Mouse (Mus musculus) limb, embryonic 10.5 days (tissue): ENCODE measurements around the gene Zfp326. TPM values are rescaled to one million over a fixed set of nuclear protein-coding genes. Genes with fewer than 3 reads are reported as not detected.

Experiments
- DNase-seq: peaks from one replicate; pipeline ENCODE4 v3.0.0-alpha.2; 2017; ENCODE audit warnings: low spot score
- H3K27ac ChIP-seq: fragments of 300-500 bp; sonication (generic); 2 replicates; pipeline ENCODE4 v1.5.1; 2016; ENCODE audit warnings: mild to moderate bottlenecking
- H3K27me3 ChIP-seq: fragments of 300-500 bp; sonication (generic); 2 replicates; pipeline ENCODE4 v1.6.1; 2016; ENCODE audit warnings: low read depth, mild to moderate bottlenecking; ENCODE audit not compliant: poor library complexity, severe bottlenecking
- H3K36me3 ChIP-seq: fragments of 300-500 bp; sonication (generic); 2 replicates; pipeline ENCODE4 v1.6.1; 2016; ENCODE audit warnings: mild to moderate bottlenecking, moderate library complexity
- H3K4me1 ChIP-seq: fragments of 300-500 bp; sonication (generic); 2 replicates; pipeline ENCODE4 v1.6.1; 2016
- H3K4me3 ChIP-seq: fragments of 300-500 bp; sonication (generic); 2 replicates; pipeline ENCODE4 v1.5.1; 2016; ENCODE audit warnings: mild to moderate bottlenecking, moderate library complexity
- H3K9me3 ChIP-seq: fragments of 300-500 bp; sonication (generic); replicated peaks from 2 replicates; pipeline ENCODE4 v1.6.1; 2016; ENCODE audit warnings: mild to moderate bottlenecking
- WGBS: fragments of 180-500 bp; shearing (Covaris S2); methylation state at CpG from one replicate; pipeline ENCODE4 v1.1.7; 2016; 5-methylcytosine and 5-hydroxymethylcytosine counted together
- polyA plus RNA-seq: library from polyadenylated mRNA; unstranded; fragments of >200 nt; fragmentation: Nextera tagmentation; extraction: Ambion mirVana; gene quantifications from 2 replicates; pipeline ENCODE4 v1.2.1, GENCODE M21; 2016

Zfp326 gene
- polyA plus RNA-seq, result 44.0 and 55.8 TPM in 2 replicates

DNA sequence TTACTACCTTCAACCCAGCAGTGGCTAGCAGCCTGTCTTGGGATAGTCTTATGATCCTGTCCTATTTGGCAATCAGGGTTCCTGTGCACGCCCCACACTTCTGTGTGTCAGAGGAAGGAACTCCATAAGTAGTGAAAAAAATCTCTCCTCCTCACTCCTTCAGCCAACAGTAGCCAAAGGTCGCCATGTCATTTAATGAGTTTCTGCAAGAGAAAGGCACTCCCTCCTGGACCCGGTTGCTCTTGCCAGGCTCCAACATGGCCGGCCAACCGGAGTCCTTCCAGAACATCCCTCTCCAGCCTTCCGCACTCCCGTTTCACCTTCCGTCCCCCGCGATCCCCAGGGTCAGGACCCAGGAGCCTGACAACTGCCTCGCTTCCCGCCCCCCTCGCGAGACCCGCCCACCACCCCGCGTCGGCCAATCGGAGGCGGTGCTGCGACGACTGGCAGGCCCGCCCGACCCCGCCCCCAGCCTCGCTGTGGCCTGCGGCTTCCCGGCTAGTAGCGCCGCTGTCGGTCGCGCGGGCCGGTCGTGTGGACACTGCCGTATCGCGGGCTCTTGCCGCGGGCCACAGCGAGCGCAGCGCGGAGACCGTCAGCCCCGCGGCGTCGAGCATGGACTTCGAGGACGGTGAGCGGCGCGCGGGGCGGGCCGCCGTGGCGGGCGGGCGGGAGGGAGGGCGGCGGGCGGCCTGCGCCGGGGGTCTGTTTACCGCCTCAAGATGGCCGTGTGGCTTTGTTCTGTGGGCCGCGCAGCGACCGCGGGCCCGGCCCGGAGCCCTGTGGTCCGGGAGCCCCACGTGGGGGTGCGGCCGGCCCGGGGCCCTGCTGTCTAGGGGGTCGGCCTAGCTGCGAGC lies at the start of gene Zfp326:
TSS of gene Zfp326 (plus strand) at position 498 of the 857 bp plus-strand sequence.
- WGBS, result under 1% methylated on average over 81 of the region's 83 CpGs
- no peaks in the 10 kb centered on the region for H3K27me3 ChIP-seq
- H3K9me3 ChIP-seq, result no peaks in the 10 kb centered on the region
- H3K4me3 ChIP-seq, result peak within 1 kb of the TSS; percentile 97
- H3K4me1 ChIP-seq, result peaks cover 37% of the 10 kb centered on the region
- DNase-seq, result peak; percentile 97
- H3K36me3 ChIP-seq, result peaks cover 18% of the 10 kb centered on the region
- peak within 1 kb of the TSS; percentile 100 for H3K27ac ChIP-seq

GRCm38 (mm10) chr5:105826916-105827510 lies 49.4 kb upstream of the Zfp326 start:
- no peak overlapping the region for H3K4me3 ChIP-seq
- DNase-seq, result no peak
- H3K9me3 ChIP-seq, result no peaks in the 10 kb centered on the region
- no peaks in the 10 kb centered on the region for H3K27me3 ChIP-seq
- WGBS, result 58% methylated on average over 5 of the region's 5 CpGs
- peaks cover 31% of the 10 kb centered on the region for H3K4me1 ChIP-seq
- H3K27ac ChIP-seq, result peak overlapping the region; percentile 61; the same call in 1 of the 2 replicates
- H3K36me3 ChIP-seq, result no peaks in the 10 kb centered on the region

DNA sequence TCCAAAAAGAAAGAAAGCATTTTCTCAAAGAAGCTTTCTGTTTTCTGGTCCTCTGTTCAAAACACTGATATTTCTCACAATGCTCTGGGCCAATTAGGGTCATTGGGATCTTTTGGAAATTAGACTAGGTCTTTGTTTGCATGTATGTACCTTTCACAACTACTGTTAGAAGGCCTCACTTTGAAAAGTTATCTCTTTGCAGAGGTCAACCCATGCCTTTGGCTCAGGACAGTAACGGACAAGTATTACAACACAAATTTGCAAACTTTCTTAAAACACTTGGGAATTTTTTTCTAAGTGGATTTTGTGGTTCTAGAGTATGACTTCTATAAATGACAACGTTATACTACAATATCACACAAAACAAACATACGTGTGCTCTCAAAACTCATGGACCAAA lies 48.3 kb upstream of the Zfp326 start:
- Histone ChIP-seq H3K4me3 (no peak overlapping the region), H3K27me3 (no peaks in the 10 kb centered on the region), H3K4me1 (peaks cover 26% of the 10 kb centered on the region), H3K36me3 (no peaks in the 10 kb centered on the region), H3K27ac (no peak overlapping the region), H3K9me3 (no peaks in the 10 kb centered on the region)
- 98% methylated on average over 3 of the region's 3 CpGs for WGBS
- DNase-seq, result no peak

DNA sequence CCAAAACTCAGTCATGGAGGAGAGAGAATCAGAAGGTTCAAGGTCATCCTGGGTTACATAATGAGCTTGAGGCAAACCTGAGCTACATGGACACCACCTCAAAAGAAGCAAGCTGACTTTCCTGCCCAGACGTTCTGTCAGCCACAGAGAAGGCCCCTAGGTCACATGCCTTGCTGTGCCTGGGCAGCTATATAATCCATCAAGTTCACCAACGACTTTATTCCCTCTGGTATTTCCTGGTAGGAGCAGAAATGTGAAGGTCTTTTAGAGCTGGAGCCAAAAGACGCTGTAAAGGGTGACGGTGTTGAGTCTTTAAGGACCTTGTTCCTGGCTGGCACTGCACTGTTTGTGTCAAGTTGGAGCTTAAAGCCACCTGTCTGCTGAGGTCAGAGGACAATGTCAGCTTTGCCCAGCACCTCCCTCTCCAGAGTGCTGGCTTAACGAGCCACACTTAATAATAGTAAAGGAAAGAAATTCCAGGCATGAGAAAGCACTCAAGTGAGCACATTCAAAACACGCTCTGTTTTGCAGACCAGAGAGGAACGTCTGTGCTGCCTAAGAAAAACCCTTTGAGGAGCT lies 47.3 kb upstream of the Zfp326 start:
- peaks cover 21% of the 10 kb centered on the region for H3K4me1 ChIP-seq
- no peaks in the 10 kb centered on the region for H3K36me3 ChIP-seq
- no peaks in the 10 kb centered on the region for H3K9me3 ChIP-seq
- no peaks in the 10 kb centered on the region for H3K27me3 ChIP-seq
- peak overlapping the region; percentile 44; the same call in 1 of the 2 replicates for H3K27ac ChIP-seq
- no peak overlapping the region for H3K4me3 ChIP-seq
- WGBS, result 28% methylated on average over 7 of the region's 7 CpGs
- no peak for DNase-seq

GRCm38 (mm10) chr5:105832140-105832539 lies 44.2 kb upstream of the Zfp326 start:
- no peak for DNase-seq
- Histone ChIP-seq H3K4me1 (peaks cover 11% of the 10 kb centered on the region), H3K9me3 (no peaks in the 10 kb centered on the region), H3K36me3 (no peaks in the 10 kb centered on the region), H3K27me3 (no peaks in the 10 kb centered on the region), H3K4me3 (no peak overlapping the region), H3K27ac (no peak overlapping the region)
- 80% methylated on average over 7 of the region's 7 CpGs for WGBS

DNA sequence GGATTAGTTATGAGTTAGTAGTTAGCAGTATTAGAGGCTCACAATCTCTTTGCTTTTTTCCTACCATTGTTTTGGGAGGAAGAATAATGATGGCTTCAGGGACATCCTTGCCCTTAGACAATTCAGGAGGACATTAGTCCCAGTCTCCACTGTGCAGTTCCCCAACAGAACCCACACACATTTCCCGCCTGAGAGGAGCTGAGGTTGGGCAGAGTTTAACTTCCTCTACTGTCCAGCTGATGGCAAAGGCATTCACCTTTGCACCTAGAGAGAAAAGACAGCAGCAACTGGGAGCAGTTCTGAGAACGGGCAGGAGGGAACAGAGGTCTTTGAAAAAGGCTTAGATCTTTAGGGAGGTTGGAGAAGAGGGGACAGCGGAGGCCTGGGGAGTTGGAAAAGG lies 42.4 kb upstream of the Zfp326 start:
- Histone ChIP-seq H3K27ac (no peak overlapping the region), H3K4me1 (peaks cover 7% of the 10 kb centered on the region), H3K36me3 (no peaks in the 10 kb centered on the region), H3K4me3 (no peak overlapping the region), H3K9me3 (no peaks in the 10 kb centered on the region), H3K27me3 (no peaks in the 10 kb centered on the region)
- DNase-seq, result no peak
- WGBS, result 78% methylated on average over 3 of the region's 3 CpGs

GRCm38 (mm10) chr5:105836006-105836405 lies 40.4 kb upstream of the Zfp326 start:
- H3K9me3 ChIP-seq, result no peaks in the 10 kb centered on the region
- WGBS, result 85% methylated on average over 9 of the region's 9 CpGs
- H3K4me3 ChIP-seq, result no peak overlapping the region
- no peak for DNase-seq
- H3K36me3 ChIP-seq, result no peaks in the 10 kb centered on the region
- H3K27me3 ChIP-seq, result no peaks in the 10 kb centered on the region
- no peaks in the 10 kb centered on the region for H3K4me1 ChIP-seq
- no peak overlapping the region for H3K27ac ChIP-seq

GRCm38 (mm10) chr5:105839740-105840310 lies 36.5 kb upstream of the Zfp326 start:
- H3K27me3 ChIP-seq, result no peaks in the 10 kb centered on the region
- no peak overlapping the region for H3K27ac ChIP-seq
- H3K9me3 ChIP-seq, result no peaks in the 10 kb centered on the region
- H3K4me3 ChIP-seq, result no peak overlapping the region
- no peak for DNase-seq
- WGBS, result 77% methylated on average over 13 of the region's 13 CpGs
- H3K4me1 ChIP-seq, result no peaks in the 10 kb centered on the region
- no peaks in the 10 kb centered on the region for H3K36me3 ChIP-seq

DNA sequence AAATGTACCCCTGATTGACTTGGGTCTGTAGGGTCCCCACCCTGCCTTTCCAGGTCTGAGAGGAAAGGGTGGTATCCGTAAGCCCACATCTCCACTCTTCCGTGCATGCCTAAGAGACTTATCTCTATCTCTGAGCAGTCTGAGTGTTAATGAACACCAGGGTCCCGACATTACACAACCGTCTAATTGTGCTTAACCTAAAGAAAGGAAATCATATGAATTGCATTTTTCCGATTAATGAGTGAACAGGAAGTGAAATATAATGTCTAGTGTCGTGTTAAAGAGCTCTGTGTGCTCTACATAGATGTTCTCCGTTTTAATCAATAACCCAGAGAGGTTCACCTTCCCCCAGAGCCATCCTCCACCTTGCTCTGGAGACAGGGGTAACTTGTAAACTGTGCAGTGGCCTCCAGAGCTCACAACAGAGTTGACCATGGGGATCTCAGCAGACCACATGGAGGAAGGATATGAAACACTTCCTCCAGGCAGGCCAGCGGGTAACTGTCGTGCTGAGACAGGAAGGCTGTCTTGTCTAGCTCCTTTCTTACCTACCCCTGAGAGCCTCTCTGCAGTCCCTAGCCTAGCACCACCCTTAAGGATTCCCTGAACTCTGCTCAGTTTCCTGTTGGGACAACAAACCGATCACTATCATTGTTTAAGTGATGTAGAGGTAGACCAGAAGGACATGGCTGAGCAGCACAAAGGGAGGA lies 32.2 kb upstream of the Zfp326 start:
- Histone ChIP-seq H3K27me3 (no peaks in the 10 kb centered on the region), H3K36me3 (no peaks in the 10 kb centered on the region), H3K4me1 (no peaks in the 10 kb centered on the region), H3K9me3 (no peaks in the 10 kb centered on the region), H3K4me3 (no peak overlapping the region), H3K27ac (no peak overlapping the region)
- 88% methylated on average over 10 of the region's 10 CpGs for WGBS
- no peak for DNase-seq

- H3K27me3 ChIP-seq, result no peaks in the 10 kb centered on the region
- 93% methylated on average over 2 of the region's 2 CpGs for WGBS
These were observed 31.3 kb upstream of the Zfp326 start for GRCm38 (mm10) chr5:105845041-105845440.

DNA sequence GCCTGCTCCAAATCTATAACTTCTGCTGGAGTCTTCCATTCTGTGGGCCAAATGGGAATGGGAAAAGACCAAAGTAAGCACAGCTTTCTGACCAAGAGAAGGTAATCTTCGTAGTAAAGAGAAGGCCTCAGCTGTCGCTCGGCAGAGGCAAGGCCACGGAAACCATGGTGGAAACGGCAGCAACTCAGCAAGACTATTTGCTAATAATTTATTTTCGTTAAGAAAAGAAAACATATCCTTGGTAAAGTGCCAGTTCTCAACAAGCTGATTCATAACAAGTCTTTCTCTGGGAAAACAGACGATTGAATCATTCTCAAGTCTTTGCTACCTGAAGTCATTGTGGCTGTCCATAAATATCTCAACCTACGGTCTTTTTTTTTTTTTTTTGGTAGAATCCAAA lies 28.6 kb upstream of the Zfp326 start:
- no peaks in the 10 kb centered on the region for H3K36me3 ChIP-seq
- H3K27me3 ChIP-seq, result no peaks in the 10 kb centered on the region
- H3K9me3 ChIP-seq, result no peaks in the 10 kb centered on the region
- WGBS, result 89% methylated on average over 8 of the region's 8 CpGs
- no peak for DNase-seq
- no peak overlapping the region for H3K27ac ChIP-seq
- H3K4me1 ChIP-seq, result peaks cover 5% of the 10 kb centered on the region; the same call in 1 of the 2 replicates
- H3K4me3 ChIP-seq, result no peak overlapping the region

More at GRCm38 (mm10) chr5:105845041-105845440, 31.3 kb upstream of the Zfp326 start:
- no peak for DNase-seq
- Histone ChIP-seq H3K36me3 (no peaks in the 10 kb centered on the region), H3K27ac (no peak overlapping the region), H3K9me3 (no peaks in the 10 kb centered on the region), H3K4me1 (peaks cover 5% of the 10 kb centered on the region; the same call in 1 of the 2 replicates), H3K4me3 (no peak overlapping the region)

- Histone ChIP-seq H3K27me3 (no peaks in the 10 kb centered on the region), H3K4me3 (no peak overlapping the region), H3K4me1 (peaks cover 5% of the 10 kb centered on the region; the same call in 1 of the 2 replicates), H3K36me3 (no peaks in the 10 kb centered on the region), H3K9me3 (no peaks in the 10 kb centered on the region), H3K27ac (no peak overlapping the region)
- no peak for DNase-seq
- whole genome bisulfite sequencing, result 81% methylated on average over 4 of the region's 4 CpGs
These were observed 27.1 kb upstream of the Zfp326 start for GRCm38 (mm10) chr5:105849222-105849621.
